Mouse (Mus musculus) spleen, adult 2 months (tissue): ENCODE measurements at regions not wholly inside any gene's neighbourhood (a gene's known extent, or its start where the extent isn't known, plus 50 kb on each side); places are given as distances from the start of the nearest gene placed in this dataset.

ENCODE experiments used
- CTCF ChIP-seq: fragments of 200-500 bp; IDR thresholded peaks from 2 replicates; pipeline ENCODE4 v1.5.1; 2011; ENCODE audit warnings: mild to moderate bottlenecking, inconsistent platforms; ENCODE audit not compliant: insufficient read depth, insufficient read length, insufficient replicate concordance; ENCODE audit errors: extremely low read depth
- POLR2A ChIP-seq: fragments of 200-500 bp; IDR thresholded peaks from 2 replicates; pipeline ENCODE4 v1.6.1; 2011; ENCODE audit warnings: low read depth, low read length, inconsistent platforms

- TF ChIP-seq CTCF = no peak
- TF ChIP-seq POLR2A = no peak
These were observed 67.4 kb downstream of the Avpr1a start for GRCm38 (mm10) chr10:122515698-122516097.
